In genomic region chr14:78770457-78770856, GRCm38 (mm10) we compare ENCODE assay signal across 20 mouse cellular contexts. TPM values are rescaled to one million over a fixed set of nuclear protein-coding genes. Genes with fewer than 3 reads are reported as not detected.
A peak's percentile ranks its signal among the peaks of the same experiment; 100 is the strongest.
DNase-seq lines count a peak whose midpoint lies in the region; ATAC-seq and TF ChIP-seq lines count a peak whose summit lies in the region.
"Had no signal": no experiment of that assay in that cellular context is flagged by ENCODE, and none has a peak within 500 bp of the region (broad histone marks: within the 10 kb centered on the region; RNA-seq: fewer than 3 reads in every experiment).

No protein-coding gene starts in this region.

- no peaks in the 10 kb centered on the region for H3K9me3 ChIP-seq in forebrain, embryonic 12.5 days
- H3K9me3 ChIP-seq: embryonic facial prominence, embryonic 10.5 days; forebrain, embryonic 10.5 days; forebrain, embryonic 15.5 days; heart, embryonic 13.5 days had no signal

- H3K9ac ChIP-seq in forebrain, embryonic 12.5 days = no peak overlapping the region
- H3K9ac ChIP-seq: forebrain, embryonic 15.5 days; heart, embryonic 13.5 days had no signal

- DNase-seq in heart, adult 11 months = peak; percentile 21
- no peak for DNase-seq in heart, adult 8-10 months (ENCODE audit: low spot score)
- DNase-seq in ZHBTc4 (ENCODE audit: low read depth, low spot score) = peak; percentile 61
- no peak for DNase-seq in gastrocnemius, postnatal 4 days (ENCODE audit: low spot score in 2 of 2)
- DNase-seq in kidney, postnatal 14 days = no peak
- DNase-seq in cerebellum, adult 2 months = no peak
- DNase-seq: adrenal gland, adult 8-10 months; adrenal gland, postnatal 36 days; cerebellum, adult 9-11 months; cerebellum, postnatal 36 days; gastrocnemius, postnatal 36 days; heart, postnatal 36 days; kidney, adult 11 months had no signal

- no peaks in the 10 kb centered on the region for H3K36me3 ChIP-seq in forebrain, embryonic 12.5 days (replicated peaks)
- H3K36me3 ChIP-seq: embryonic facial prominence, embryonic 10.5 days; forebrain, embryonic 10.5 days; forebrain, embryonic 15.5 days; heart, embryonic 13.5 days had no signal

- WGBS in forebrain, embryonic 12.5 days = 16% methylated on average over 3 of the region's 3 CpGs
- 26% methylated on average over 3 of the region's 3 CpGs for WGBS in cerebellum, adult 2 months

- 0 out of 2 replicates have a peak, but pooled peaks have one; percentile 37 for ATAC-seq in megakaryocyte progenitor cell, adult 5-6 weeks (replicated peaks; ENCODE audit: poor library complexity)
- no peak for ATAC-seq in forebrain, embryonic 12.5 days (ENCODE audit: low FRiP score)
- ATAC-seq: forebrain, embryonic 15.5 days; hindbrain, postnatal 0 days had no signal

- no peaks in the 10 kb centered on the region for H3K27me3 ChIP-seq in forebrain, embryonic 12.5 days
- no peaks in the 10 kb centered on the region for H3K27me3 ChIP-seq in cerebellum, adult 2 months (ENCODE audit: control insufficient read depth, insufficient read depth, low read length)
- H3K27me3 ChIP-seq: forebrain, embryonic 15.5 days; heart, embryonic 13.5 days had no signal

- no peak overlapping the region for H3K4me3 ChIP-seq in forebrain, embryonic 12.5 days (replicated peaks)
- H3K4me3 ChIP-seq in cerebellum, adult 2 months (replicated peaks; ENCODE audit: insufficient read depth, low read depth, low read length) = no peak overlapping the region
- H3K4me3 ChIP-seq: embryonic facial prominence, embryonic 10.5 days; forebrain, embryonic 10.5 days; forebrain, embryonic 15.5 days; heart, embryonic 13.5 days had no signal

- H3K4me2 ChIP-seq in forebrain, embryonic 12.5 days = no peak overlapping the region
- H3K4me2 ChIP-seq: forebrain, embryonic 15.5 days; heart, embryonic 13.5 days had no signal

- no peak for TF ChIP-seq POLR2A in cerebellum, adult 2 months (IDR thresholded peaks at IDR 0.05; ENCODE audit: borderline replicate concordance, insufficient read depth, low read length)

- no peak overlapping the region for H3K27ac ChIP-seq in forebrain, embryonic 12.5 days
- H3K27ac ChIP-seq in cerebellum, adult 2 months (ENCODE audit: insufficient read depth, low read length) = no peak overlapping the region
- H3K27ac ChIP-seq: embryonic facial prominence, embryonic 10.5 days; forebrain, embryonic 10.5 days; forebrain, embryonic 15.5 days; heart, embryonic 13.5 days; hindbrain, postnatal 0 days had no signal

- H3K4me1 ChIP-seq in forebrain, embryonic 12.5 days = peaks cover 3% of the 10 kb centered on the region; the same call in 1 of the 2 replicates
- H3K4me1 ChIP-seq in cerebellum, adult 2 months (ENCODE audit: control insufficient read depth, insufficient read depth, low read length) = no peaks in the 10 kb centered on the region
- H3K4me1 ChIP-seq: embryonic facial prominence, embryonic 10.5 days; forebrain, embryonic 15.5 days; heart, embryonic 13.5 days had no signal

- TF ChIP-seq CTCF in cerebellum, adult 2 months (IDR thresholded peaks at IDR 0.05; ENCODE audit: borderline replicate concordance, insufficient read depth, low read depth, low read length) = no peak

RNA-seq across cellular contexts. Expression of gene Dgkh, which starts 37.9 kb away (rescaled TPM):
- 1 to 10 TPM; 4.3 to 7.0 (median 5.9) TPM for total RNA-seq in heart, adult 8-10 months (2022)
- total RNA-seq in megakaryocyte progenitor cell, adult 5-6 weeks (2015) = 1.6 and 1.7 TPM in 2 replicates
- total RNA-seq in megakaryocyte progenitor cell, adult 5-6 weeks (2017) = 1.1 and 1.8 TPM in 2 replicates
- total RNA-seq in gastrocnemius, postnatal 4 days (2021) = 1 to 10 TPM; 8.6 to 8.9 TPM
- polyA plus RNA-seq in forebrain, embryonic 12.5 days (2016; fragmentation: Nextera tagmentation; extraction: Ambion mirVana) = 1.2 and 1.6 TPM in 2 replicates
- polyA plus RNA-seq in cerebellum, adult 2 months (2012; rRNA removed) = 8.9 and 9.5 TPM in 2 replicates

Comparison
In these comparisons a context has a peak if more than half of its experiments do, and no peak if none do; other contexts are left out.
1. DNase-seq: peak in heart, adult 11 months (single experiment) and ZHBTc4 (single experiment); none in heart, adult 8-10 months (single experiment), gastrocnemius, postnatal 4 days (0 of 2), kidney, postnatal 14 days (single experiment) and cerebellum, adult 2 months (0 of 2).